Mouse (Mus musculus) spleen, embryonic (tissue): Measurements from ENCODE around the gene Inpp4a.

Experiments
- CTCF ChIA-PET: fragments of 350-600 bp; sonication (Branson Sonifier 250); formaldehyde crosslinking; loops from one replicate; lab custom pipeline; 2022; lab: Charles Lee

Gene Inpp4a

DNA sequence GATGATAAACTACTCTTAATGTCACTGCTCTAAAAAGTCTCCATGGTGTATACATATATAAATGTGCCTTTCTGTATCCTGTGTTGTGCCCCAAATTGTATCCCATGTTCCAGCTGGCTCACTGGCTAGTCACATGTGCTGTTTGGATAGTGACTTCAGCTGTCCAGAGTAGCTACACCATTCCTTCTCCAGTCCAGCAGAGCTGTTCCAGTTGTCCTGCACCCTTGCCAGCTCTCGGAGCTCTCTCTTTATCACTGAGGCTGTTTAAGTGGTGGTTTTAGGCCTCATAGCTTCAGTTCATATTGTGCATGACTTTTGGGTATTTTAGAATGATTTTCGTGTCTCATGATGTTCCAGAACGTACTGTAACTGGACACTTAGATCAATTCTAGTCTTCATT, 55.8 kb downstream of the Inpp4a start:
- CTCF ChIA-PET = no interaction called here

DNA sequence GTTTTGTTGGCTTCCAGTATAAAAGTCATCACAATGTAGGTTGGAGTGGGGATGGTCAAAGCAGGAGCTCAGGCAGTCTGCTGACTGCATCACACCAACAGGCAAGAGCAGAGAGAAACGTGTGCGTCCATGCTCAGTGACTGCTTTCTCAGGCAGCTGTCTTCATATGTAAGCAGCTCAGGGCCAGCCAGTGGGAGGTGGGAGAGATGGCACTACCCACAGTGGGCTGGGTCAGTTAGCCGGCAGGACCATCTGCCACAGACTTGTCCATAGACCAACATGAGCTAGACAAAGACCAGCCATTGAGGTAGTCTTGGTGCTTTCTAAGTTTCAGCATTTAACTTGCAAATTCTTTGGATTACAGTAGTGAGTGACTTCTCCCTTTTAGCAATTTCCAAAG, 56.6 kb downstream of the Inpp4a start:
- CTCF ChIA-PET = no interaction called here

DNA sequence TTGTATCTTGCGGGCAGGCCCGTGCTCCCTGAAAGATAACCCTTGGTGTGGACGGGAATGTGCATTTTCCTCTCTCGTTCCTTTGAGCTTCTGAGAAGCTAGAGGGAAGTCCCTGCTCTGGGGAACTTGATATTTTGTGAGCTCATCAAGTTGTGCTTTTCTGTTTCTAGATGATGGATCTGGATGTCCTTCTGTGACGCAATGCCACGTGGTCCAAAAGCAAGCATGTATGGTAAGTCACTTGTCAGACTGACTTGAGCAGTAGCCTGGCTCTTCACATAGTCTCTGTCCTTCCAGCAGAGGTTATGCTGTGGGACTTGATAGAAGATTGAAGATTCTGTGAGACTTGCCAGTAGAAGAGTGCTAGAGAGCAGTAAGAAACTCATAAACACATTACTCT, 57.5 kb downstream of the Inpp4a start:
- CTCF ChIA-PET = no interaction called here

DNA sequence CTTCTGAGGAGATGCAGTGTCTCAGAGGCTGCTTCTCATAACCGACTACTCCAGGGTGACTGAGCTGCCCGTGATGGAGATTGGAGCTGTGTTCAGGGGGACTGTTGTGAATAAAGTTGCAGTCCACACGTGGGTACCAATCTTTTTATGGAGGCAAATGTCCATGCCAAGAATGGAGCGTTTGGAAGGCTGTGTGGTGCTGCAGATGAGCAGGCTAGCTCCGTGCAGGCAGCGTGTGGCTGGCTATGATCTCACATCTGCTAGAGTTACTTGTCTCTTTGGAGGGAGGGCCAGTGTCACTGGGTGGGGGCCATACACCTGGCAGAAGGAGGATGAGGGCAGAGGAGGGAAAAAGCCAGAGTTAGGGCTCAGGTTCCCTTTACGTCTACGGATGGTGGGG, 59.0 kb downstream of the Inpp4a start:
- CTCF ChIA-PET = no interaction called here

DNA sequence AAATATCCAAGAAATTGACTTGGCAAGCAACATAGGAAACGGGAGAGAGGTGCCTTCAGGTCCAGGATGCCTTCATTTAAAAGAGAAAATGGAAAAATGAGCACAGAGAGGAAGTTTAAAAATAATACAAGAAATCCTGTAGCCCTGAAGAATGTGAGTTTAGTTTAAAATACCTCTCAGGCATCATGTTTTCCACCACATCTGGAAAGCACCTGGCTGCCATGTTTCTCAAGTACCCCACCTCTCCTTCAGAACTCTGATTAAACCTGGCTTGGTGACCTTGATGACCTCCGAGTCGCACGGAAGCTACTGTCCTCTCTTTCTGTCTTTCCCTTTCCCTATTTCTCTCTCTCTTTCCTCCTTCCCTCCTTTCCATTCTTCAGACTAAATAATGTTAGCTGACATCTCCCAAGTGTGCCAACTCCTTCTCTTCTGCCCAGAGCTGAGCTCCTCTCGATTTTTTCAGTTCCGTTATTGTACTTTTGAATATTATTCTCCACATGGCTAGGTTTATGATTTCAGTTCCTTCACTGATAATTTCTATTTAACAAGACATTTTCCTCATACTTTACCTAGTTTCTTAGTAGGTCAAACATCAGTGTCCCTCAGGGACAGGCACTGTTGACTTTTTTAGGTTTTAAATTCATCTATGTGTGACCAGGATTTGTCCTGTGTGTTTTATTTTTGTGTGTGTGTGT, 59.9 kb downstream of the Inpp4a start:
- CTCF ChIA-PET = no interaction called here

DNA sequence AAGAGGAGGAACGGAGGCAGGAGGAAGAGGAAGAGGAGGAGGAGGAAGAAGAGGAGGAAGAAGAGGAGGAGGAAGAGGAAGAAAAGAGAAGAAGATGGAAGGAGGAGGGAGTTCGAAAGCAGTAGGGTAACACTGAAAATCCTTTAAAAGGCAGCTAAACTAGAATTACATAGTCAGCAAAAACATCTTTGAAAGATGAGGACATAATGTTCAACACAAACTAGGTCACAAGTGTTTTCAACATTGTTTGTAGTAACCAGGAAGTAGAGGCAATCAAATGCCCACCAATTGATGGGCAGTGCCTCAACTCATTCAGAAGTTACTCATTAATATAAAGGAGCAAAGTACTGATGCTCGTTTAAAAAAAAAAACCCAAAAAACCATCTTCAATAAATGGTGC, 61.1 kb downstream of the Inpp4a start:
- CTCF ChIA-PET = no interaction called here

DNA sequence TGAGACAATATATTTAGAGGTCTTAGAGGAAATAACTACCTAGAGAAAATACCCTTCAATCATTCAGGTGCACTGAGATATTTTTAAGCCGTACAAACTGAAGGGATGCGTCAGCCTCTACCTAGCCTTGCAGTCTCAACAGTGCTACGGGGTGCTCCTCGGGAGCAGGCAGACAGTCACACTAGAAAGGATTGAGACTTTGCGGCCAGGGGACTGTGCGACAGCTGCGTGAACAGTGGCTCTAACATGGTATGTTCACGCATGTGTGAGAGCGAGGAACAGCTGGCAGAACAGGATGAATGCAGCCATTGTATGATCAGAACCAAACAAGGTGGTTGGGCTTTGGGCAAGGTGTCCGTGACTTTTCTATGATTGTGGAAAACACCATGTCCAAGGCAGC, 63.1 kb downstream of the Inpp4a start:
- CTCF ChIA-PET = no interaction called here

DNA sequence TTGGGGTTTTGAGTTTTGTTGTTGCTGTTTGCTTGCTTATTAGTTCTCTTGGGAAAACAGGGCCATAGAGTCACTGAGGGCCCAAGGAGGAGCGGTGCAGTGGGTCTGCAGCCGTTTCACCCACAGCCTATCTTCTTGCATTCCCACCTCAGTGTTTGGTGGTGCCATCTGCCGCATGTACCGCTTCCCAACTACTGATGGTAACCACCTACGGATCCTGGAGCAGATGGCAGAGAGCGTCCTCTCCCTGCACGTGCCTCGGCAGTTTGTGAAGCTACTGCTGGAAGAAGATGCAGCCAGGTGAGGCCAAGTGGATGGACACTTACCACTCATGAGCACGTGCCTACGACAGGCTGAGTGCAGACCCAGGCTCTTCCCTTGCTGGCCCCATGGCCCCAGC, 68.5 kb downstream of the Inpp4a start:
- CTCF ChIA-PET = no interaction called here

DNA sequence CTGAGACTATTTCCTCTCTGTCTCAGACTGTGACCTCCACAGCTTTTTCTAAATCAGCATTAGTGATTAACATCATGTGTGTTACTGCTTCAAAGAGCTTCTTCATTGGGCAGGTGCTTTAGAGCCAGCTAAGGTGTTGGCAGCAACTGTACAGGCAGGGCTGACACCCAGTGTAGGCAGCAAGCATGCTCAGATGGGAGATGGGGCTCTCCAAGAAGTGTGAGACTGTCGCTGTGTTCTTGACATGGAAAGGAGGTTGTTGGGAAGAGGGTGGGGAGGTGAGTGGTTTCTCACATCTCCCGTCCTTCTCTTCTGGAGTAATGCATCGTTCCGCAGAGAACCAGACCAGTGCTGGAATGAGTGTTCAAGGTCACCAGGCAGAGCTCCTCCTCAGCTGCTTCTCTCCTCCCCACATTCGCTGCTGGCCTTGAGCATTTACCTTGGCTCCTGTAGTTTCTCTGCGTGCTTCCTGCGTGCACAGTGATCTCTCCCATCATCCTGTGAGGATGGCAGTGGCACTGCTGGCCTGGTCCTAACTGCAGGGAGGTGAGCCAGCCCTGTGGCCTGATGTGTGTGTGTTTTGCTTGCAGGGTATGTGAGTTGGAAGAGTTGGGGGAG, 69.2 kb downstream of the Inpp4a start:
- CTCF ChIA-PET = no interaction called here

DNA sequence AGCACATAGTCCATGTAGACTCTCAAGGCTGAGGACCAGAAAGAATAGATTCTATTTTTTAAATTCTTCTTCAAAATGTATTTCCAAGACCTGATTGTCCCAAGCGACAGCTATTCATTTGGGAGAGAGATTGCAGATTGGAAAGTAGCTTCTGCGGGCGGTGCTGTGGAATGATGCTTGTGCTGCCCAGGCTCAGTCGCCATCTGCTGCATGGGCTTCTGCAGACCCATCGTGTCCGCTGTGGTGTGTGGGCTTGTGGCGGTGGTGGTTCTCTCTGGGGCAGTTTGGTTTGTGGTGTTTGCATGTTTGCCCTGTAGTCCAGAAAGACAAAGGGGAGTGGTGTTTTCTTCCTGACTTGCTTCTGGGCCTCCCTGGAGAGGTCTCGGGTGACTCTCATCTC, 76.5 kb downstream of the Inpp4a start:
- CTCF ChIA-PET = no interaction called here

DNA sequence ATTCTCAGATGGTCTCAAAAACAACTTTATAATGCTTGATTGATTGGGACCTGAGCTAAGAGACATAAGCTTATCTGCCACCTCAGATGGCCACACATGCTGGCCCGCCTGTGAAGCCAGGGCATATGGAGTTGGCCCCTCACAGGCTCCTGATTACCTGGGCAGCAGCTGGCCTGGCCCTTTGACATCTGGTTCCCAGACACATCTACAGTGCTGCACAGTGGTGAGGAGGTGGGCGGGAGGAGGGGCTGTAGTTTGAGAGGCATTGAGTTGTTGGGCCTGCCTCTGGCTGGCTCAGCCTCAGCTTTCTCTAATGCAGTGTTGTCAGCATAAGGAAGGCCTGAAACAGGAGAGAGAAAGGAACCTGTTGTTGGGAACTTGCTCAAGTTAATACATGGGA, 77.1 kb downstream of the Inpp4a start:
- CTCF ChIA-PET = no interaction called here

DNA sequence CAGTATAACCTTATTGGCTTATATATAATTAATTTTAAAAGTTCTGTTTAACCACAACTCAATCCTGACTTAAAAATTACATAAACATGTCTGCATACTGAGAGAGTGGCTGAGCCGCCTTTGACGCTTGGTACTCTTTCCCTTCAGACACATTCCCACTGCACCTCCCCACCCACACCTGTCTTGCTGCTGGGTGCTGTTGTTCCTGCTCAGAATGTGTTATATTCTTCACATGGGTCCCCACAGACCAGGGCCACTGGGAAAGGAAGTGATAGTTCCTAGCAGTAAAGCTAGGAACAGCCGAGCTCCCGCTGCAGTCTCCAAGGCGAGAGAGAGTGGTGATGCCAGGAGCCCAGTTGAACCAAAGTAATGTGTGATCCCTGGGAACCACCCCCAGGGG, 78.4 kb downstream of the Inpp4a start:
- CTCF ChIA-PET = no interaction called here

DNA sequence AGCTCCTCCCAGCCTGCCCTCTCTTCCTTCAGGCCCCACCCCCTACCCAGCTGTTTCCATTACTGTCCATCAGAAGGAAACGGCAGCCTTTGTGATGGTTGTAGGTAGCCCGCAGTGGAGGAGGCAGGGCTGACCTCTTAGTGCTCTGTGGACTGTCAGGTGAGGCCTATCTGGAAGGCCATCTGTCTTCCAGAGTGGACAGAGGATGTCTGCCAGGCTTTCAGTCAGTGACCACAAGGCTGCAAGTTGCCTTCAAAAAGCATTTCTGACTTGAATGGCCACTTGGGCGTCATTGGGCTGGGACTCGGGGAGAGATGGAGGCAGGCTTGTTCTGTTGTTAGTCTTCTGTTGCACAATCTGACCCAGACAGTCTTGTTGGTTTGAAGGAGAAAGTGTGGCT, 79.9 kb downstream of the Inpp4a start:
- CTCF ChIA-PET = interaction anchor here (0.6 kb wide), 1 partner anchor 113 kb away, joined by 4 read pairs; no protein-coding TSS in a partner anchor

DNA sequence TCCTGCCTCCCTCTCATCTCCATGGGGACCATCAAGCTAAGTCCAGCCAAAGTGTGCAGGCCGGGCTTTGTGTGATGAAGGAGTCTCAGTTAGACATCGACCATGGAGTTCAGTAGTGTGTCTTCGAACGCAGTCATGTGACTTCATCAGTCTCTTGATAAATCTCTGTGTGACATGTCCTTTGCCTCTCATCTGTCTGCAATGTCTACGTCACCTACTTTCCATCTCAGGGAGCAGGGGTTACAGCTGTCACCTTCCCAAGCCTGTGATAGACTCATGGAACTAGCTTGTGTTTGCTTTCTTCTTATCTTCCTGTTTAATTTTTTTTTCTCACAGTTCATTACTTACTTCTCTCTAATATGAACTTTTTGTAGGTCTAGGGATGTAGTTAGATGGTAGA, 81.2 kb downstream of the Inpp4a start:
- CTCF ChIA-PET = no interaction called here

DNA sequence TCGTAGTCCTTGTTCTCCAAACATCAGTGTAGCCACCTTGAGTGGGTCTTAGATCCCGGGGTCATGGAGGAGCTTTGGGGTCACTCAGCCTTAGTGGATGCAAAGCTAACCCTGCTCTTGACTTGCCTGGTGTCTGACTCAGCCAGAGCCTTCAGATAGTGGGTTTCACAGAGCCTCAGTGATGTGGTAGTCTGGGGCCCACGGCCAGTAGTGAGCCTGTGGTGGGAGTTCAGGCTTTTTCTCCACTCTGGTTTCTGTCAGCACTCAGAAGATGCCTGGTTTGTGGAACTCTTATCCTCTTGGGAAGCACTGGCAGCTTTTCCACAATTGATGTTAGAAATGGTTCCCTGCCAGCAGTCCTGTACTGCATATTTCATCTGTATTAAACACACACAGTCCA, 84.6 kb downstream of the Inpp4a start:
- CTCF ChIA-PET = interaction anchor here (0.7 kb wide), 1 partner anchor 197 kb away, joined by 3 read pairs; no protein-coding TSS in a partner anchor

DNA sequence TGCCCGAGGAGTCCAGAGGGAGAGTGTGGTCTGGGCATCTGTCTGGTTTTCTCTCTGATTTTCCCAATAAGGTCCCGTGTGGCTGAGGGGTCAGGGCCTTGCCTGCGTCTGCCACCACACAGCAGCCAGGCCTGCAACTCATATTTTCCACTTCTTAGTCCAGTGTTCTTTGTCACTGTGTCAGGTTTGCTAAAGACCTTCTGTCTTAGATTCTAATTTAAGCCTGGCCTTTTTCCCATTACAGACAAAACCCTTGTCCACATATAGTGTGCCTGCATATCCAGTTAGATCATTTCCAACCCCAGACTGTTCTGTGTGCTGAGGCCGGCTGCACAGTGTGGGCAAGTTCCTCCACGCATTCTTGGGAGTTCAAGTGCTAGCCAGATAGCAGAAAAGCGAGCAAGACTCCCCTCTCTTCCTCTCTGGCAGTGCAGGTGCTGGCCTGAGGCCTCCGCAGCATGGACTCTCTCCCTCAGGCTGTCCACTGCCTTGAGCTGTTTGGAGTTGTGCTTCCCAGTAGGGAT, 86.8 kb downstream of the Inpp4a start:
- CTCF ChIA-PET = no interaction called here

DNA sequence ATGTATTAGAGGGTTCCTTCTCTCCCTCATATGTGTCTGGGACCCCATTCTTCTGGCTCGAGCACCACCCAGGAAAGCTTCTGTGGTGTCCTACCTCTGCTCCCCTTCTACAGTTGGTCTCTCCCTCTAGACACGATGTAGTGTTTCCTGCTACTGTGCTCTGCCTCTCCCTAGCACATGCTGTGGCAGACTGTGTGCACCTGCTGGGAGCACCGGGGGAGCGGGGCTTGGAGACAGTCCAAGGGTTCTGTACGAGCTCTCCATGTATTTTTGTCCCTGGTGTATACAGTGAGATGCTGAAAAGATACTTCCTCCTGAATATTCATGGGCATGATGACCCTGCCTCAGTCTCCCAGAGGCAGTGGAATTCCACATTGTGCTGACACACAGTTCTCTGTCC, 93.5 kb downstream of the Inpp4a start:
- CTCF ChIA-PET = no interaction called here

DNA sequence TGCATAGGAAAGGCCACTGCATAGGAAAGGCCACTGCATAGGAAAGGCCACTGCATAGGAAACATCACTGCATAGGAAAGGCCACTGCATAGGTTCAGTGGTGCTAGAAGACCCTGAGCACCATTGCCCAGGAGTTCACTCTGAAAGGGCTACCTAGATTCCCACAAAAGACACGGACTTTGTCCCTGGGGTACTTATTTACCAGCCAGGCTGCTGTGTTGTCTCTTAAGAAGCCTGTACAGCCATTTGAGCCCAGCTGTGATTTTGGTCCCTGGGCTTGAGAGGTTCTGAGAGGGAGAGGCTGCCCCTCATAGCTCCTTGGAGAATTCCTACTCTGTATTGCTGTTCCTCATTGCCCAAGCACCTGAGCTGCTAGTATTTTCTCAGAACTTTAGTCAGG, 96.8 kb downstream of the Inpp4a start:
- CTCF ChIA-PET = no interaction called here

DNA sequence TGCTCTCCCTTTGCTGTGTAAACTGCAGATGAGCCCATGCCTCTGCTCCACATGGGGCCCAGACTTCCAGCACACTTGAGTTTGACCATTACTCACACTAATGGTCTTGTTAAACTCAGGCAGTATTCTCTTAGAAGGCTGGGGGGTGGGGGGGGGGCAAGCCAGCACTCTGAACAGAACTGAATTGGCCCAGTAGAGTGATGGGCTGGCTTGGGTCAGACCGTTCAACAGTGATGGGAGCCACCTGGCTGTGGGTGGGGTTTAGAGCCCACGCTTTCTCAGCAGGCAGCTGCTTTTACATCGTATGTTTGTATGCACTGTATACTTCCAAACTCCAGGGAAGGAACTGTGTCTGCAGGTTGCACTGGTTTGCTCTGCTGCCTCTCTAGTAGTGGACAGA, 99.3 kb downstream of the Inpp4a start:
- CTCF ChIA-PET = interaction anchor here (0.7 to 1.0 kb wide), 2 partner anchors 125 to 700 kb away, joined by 4 read pairs; no protein-coding TSS in a partner anchor

DNA sequence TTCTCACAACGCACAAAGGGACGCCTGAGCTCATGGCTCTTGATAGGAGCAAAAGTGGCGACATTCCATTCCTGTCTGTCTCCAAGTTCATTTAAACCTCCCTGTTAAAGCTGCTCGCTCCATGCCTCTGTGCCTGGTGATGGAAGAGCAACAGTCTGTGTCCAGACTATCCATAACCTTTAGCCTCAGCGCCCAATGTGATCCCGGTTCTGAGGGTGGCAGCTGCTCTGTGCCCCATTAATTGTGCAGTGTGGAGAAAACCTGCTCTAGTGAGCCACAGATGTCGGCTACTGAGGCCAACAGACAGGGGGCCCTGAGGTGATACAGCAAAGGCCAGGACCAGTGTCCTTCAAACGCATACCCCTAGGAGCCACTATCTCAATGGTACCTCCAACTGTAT, 100.1 kb downstream of the Inpp4a start:
- CTCF ChIA-PET = interaction anchor here (0.7 kb wide), 1 partner anchor 127 kb away, joined by 3 read pairs; no protein-coding TSS in a partner anchor

DNA sequence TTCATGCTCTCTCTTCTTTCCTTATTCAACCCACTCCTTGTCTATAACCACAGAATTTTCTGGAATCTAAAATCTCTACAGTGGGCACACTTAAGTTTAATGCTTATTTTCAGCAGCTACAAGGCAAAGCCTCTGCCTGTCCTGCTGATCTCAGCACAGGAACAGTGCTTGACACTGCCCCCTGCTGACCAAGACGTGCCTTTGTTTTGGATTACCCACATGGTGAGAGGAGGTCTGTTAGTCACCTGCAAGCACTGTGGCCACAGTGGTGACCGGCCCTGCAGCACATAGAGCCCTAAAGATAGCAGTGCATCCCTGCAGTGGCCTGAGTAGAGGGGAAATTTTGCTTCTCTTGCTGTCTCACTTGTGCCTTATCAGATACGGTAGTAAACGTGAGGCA, 102.0 kb downstream of the Inpp4a start:
- CTCF ChIA-PET = interaction anchor here (1.6 kb wide), 1 partner anchor 129 kb away, joined by 8 read pairs; no protein-coding TSS in a partner anchor

DNA sequence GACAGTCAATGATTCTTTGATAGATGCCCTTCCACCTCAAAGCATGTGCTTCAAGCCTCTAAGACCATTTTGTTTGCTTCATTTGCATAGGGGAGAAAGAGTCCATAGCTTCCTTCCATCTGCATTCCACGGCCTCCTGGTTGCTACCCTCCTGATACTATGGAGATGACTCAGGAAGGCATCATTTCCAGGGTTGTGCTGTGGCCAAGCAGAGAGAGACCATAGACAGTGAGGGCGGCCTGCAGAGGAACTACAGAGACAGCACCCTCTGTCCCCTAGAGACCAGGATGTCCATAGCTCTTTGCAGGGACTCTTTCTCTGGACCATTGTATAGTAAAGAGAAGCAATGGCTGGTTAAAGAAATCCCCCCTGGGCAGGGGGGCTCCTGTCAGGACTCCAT, 105.5 kb downstream of the Inpp4a start:
- CTCF ChIA-PET = no interaction called here

DNA sequence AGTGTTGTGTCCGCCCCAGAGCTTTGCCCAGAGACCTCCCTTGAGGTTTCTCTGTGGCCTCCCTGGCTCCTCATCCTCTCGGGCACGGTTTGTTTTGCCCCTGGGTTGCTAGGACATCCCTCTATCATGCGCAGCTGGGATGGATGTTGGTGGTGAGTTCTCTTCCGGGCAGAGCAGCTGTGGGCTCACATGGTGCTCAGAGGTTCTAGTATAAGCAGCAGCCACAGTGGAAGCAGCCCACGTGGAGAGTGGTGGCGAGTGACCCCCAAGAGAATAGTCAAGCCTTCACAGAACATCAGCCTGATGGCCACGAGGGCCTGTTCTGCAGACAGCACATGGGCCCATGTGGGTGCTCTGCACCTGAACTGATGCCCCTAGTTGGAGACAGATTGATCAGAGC, 107.6 kb downstream of the Inpp4a start:
- CTCF ChIA-PET = interaction anchor here (1.0 kb wide), 1 partner anchor 12 kb away, joined by 3 read pairs; no protein-coding TSS in a partner anchor
